Mouse (Mus musculus): ENCODE results near the gene Rhox2h. TPM values are rescaled to one million over a fixed set of nuclear protein-coding genes. Genes with fewer than 3 reads are reported as not detected.
"Not testable (repeated sequence)": the region's sequence is repeated elsewhere in the genome, so short reads cannot be mapped to it uniquely, and the experiment has no call there.

Rhox2h gene
- not detected in 2 replicates for total RNA-seq (2017)

DNA sequence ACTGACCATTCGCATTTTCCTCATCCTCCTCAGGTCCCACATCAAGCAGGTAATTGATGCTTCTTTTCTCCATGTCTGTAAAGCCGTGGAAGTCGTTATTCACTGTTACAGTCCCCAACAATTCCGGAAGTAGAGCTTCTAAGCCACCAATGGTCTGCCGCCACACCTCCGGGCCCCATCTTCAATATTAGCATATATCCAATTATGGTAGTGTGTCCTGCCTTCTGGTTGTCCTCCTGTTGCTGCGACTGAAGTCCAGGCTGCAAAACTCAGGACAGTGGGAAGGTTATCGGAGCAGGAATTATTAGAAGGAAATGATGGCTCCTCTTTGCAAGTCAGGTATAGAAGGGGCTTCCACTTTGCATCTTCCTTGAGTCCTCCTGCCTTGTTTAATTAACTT lies at the start of gene Rhox2h:
TSS of gene Rhox2h (minus strand) at position 101 of the 400 bp plus-strand sequence.
- ATAC-seq (replicated peaks; ENCODE audit: low read depth, poor library complexity, severe bottlenecking), result not testable (repeated sequence)

- no peak for ATAC-seq (replicated peaks; ENCODE audit: low read depth, poor library complexity, severe bottlenecking)
Observed at GRCm38 (mm10) chrX:37701821-37702387, 28.8 kb upstream of the Rhox2h start.

DNA sequence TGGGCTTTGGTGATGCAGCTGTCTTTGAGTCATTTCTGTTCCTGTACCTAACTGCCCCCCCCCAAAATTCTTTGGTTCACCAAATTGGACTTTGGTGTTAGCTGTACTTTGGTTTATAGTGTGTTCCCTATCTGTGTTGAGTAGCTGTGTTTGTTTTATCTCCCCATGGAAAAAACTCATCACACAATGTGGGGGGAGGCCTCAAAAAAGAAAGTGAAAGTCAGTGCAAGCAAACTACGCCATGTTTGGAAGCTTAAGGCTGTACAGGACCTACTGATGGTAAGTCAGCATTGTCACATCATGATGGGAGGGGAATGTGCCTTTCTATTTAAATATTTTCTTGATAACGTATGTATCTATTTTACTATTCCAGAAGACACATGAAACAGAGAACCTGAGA lies 19.2 kb upstream of the Rhox2h start:
- ATAC-seq (replicated peaks; ENCODE audit: low read depth, poor library complexity, severe bottlenecking), result no peak

GRCm38 (mm10) chrX:37683031-37683715 lies 10.1 kb upstream of the Rhox2h start:
- no peak for ATAC-seq (replicated peaks; ENCODE audit: low read depth, poor library complexity, severe bottlenecking)

GRCm38 (mm10) chrX:37668664-37669063 lies 4.4 kb downstream of the Rhox2h start, which contains the start of gene Rhox3h:
Gene Rhox3h (minus strand): TSS chrX:37668764.
- ATAC-seq (replicated peaks; ENCODE audit: low read depth, poor library complexity, severe bottlenecking), result not testable (repeated sequence)

GRCm38 (mm10) chrX:37651227-37651626 lies 21.9 kb downstream of the Rhox2h start, which contains the start of gene Rhox4g:
Gene Rhox4g (minus strand): TSS chrX:37651327.
- not testable (repeated sequence) for ATAC-seq (replicated peaks; ENCODE audit: low read depth, poor library complexity, severe bottlenecking)

- not testable (repeated sequence) for ATAC-seq (replicated peaks; ENCODE audit: low read depth, poor library complexity, severe bottlenecking)
Observed at GRCm38 (mm10) chrX:37643370-37643769, 29.7 kb downstream of the Rhox2h start, which contains the start of gene Rhox2g. Gene Rhox2g (minus strand): TSS chrX:37643470.

- ATAC-seq (replicated peaks; ENCODE audit: low read depth, poor library complexity, severe bottlenecking), result not testable (repeated sequence)
Observed at GRCm38 (mm10) chrX:37628512-37628911, 44.6 kb downstream of the Rhox2h start, which contains the start of gene Rhox3g. Gene Rhox3g (minus strand): TSS chrX:37628612.

Other genes starting within 250 kb of the Rhox2h start
- gene Rhox4b, start 240.8 kb downstream of the Rhox2h start, total RNA-seq (2017), result not detected in 2 replicates
- gene Rhox2c, start 219.6 kb downstream of the Rhox2h start, total RNA-seq (2017), result not detected in 2 replicates
- not detected in 2 replicates for gene Rhox3c, start 214.7 kb downstream of the Rhox2h start, total RNA-seq (2017)
- gene Rhox4c, start 192.9 kb downstream of the Rhox2h start, total RNA-seq (2017), result not detected in 2 replicates
- gene Rhox2d, start 179.8 kb downstream of the Rhox2h start, total RNA-seq (2017), result not detected in 2 replicates
- gene Rhox4d, start 158.9 kb downstream of the Rhox2h start, total RNA-seq (2017), result not detected in 2 replicates
- not detected in 2 replicates for gene Rhox2e, start 142.8 kb downstream of the Rhox2h start, total RNA-seq (2017)
- gene Rhox3e, start 131.3 kb downstream of the Rhox2h start, total RNA-seq (2017), result not detected in 2 replicates
- not detected in 2 replicates for gene Rhox4e, start 115.9 kb downstream of the Rhox2h start, total RNA-seq (2017)
- not detected in 2 replicates for gene Rhox2f, start 101.9 kb downstream of the Rhox2h start, total RNA-seq (2017)
- not detected in 2 replicates for gene Rhox3f, start 92.3 kb downstream of the Rhox2h start, total RNA-seq (2017)
- gene Rhox4f, start 65.6 kb downstream of the Rhox2h start, total RNA-seq (2017), result not detected in 2 replicates
- not detected in 2 replicates for gene Rhox3g, start 44.7 kb downstream of the Rhox2h start, total RNA-seq (2017)
- not detected in 2 replicates for gene Rhox2g, start 29.8 kb downstream of the Rhox2h start, total RNA-seq (2017)
- not detected in 2 replicates for gene Rhox4g, start 21.9 kb downstream of the Rhox2h start, total RNA-seq (2017)
- gene Rhox3h, start 4.5 kb downstream of the Rhox2h start, total RNA-seq (2017), result not detected in 2 replicates
- gene Rhox5, start 131.6 kb upstream of the Rhox2h start, total RNA-seq (2017), result not detected in 2 replicates
- not detected in 2 replicates for gene Rhox6, start 153.6 kb upstream of the Rhox2h start, total RNA-seq (2017)
- gene Rhox7a, start 158.4 kb upstream of the Rhox2h start, total RNA-seq (2017), result not detected in 2 replicates
- not detected in 2 replicates for gene Rhox8, start 205.7 kb upstream of the Rhox2h start, total RNA-seq (2017)
- not detected in 2 replicates for gene Rhox7b, start 224.0 kb upstream of the Rhox2h start, total RNA-seq (2017)
- gene Rhox9, start 228.5 kb upstream of the Rhox2h start, total RNA-seq (2017), result not detected in 2 replicates

Data from common myeloid progenitor, adult 5-6 weeks (primary cell).